Mouse (Mus musculus) liver, embryonic 14.5 days (tissue): Measurements from ENCODE around the gene Omt2a.
"Not testable (repeated sequence)": the region's sequence is repeated elsewhere in the genome, so short reads cannot be mapped to it uniquely, and the experiment has no call there.

ENCODE experiments used
- CTCF ChIP-seq: IDR thresholded peaks from 2 replicates; pipeline ENCODE4 v1.5.1; 2016; ENCODE audit warnings: antibody characterized with exemption, low read depth, control low read depth
- EP300 ChIP-seq: IDR thresholded peaks from 2 replicates; pipeline ENCODE4 v1.6.1; 2016; ENCODE audit warnings: antibody characterized with exemption, low read depth

DNA sequence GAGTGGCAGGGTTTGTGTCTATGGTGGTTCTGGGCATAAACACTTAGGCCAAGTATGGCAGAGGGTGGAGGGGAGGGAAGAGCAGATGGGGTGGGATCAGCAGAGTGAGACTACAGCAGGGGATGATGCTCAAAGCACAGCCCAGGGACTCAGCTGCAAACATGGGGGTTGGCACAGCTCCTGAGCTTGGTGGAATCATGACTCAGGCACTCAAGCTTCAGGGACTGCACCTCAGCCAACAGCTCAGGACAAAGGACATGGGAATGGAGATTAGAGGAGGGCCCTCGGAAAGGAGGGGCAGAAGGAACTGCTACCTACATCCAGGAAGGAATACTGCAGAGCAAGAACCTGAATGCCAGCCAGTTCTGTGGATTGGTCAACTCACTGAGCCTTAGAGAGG, 15.5 kb downstream of the Omt2a start:
- TF ChIP-seq CTCF, EP300: not testable (repeated sequence)
